Mouse (Mus musculus): ENCODE results near the gene Tbl1x.

DNA sequence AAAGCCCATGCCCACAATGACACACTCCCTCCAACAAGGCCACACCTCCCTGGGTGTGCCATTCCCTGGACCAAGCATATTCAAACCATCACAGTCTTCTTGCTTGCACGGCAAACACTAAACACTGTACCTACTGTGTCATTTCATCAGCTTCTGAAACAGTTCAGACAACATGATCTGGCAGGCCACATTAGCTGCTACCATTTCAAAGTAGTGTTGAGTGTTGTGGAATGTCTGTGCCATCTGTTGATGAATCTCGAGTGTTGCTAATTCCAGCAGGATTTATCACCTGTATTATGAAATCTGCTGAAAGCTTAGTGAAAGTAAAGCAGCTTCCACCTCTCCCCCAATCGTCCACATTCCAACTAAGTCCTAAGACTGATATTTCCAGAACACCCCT lies 41.3 kb downstream of the Tbl1x start:
- TF ChIP-seq FLI1 (IDR thresholded peaks at IDR 0.05; ENCODE audit: low read length) (no peak), GATA1 (IDR thresholded peaks at IDR 0.05; ENCODE audit: borderline replicate concordance, low read length) (no peak)
